Mouse (Mus musculus) monocyte, adult 2 months (primary cell): Measurements from ENCODE around the gene Ptma.
"Not testable (repeated sequence)": the region's sequence is repeated elsewhere in the genome, so short reads cannot be mapped to it uniquely, and the experiment has no call there.

Experiments
- DNase-seq, 2 experiments: peaks; one replicate each; pipeline ENCODE4 v3.0.0; 2022; ENCODE audit warnings: low spot score in 2 of 2, low read depth in 1 of 2

The Ptma gene

DNA sequence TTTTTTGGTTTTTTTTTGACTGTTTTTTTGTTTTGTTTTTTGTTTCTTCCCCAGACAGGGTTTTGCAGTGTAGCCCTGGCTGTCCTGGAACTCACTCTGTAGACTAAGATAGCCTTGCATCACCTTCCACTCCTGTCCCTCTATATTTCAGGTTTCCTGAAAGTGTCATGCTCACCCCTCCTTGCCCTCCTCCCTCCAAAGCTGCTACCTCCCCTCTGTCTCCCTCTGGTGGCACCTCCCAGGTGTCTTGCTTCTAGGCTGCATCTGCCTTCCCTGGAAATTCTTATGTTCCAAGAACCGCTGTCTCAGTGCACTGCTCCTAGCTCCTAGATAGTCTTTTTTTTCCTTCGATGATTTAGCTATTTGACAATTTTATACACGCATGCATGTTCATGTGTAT is 11.9 kb downstream of the Ptma start:
- DNase-seq = no peak

DNA sequence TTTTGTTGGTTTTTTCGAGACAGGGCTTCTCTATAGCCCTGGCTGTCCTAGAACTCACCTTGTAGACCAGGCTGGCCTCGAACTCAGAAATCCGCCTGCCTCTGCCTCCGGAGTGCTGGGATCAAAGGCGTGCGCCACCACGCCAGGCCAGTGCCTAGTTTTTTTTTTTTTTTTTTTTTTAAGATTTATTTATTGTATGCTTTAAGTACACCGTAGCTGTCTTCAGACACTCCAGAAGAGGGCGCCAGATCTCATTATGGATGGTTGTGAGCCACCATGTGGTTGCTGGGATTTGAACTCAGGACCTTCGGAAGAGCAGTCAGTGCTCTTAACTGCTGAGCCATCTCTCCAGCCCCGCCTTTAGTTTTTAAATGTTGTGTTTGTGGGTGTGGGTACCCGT is 13.1 kb downstream of the Ptma start:
- not testable (repeated sequence) for DNase-seq

DNA sequence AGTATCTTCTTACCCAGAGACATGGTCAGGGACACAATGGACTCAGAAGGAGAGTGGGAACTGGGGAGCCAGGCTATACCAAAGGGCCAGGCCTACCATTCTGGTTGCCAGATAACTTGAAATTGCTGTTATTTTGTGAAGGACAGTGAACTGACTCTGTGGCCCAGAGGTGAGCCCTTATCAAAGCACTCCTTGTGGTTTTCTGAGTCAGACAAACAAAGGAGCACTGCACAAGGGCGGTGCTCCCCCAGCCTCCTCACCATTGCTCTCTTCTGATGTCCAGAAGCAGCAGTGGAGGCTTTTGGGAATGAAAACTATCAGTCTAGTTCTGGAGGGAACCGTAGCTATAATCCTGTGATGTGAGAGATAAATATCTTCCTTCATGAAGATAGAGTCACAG is 16.1 kb downstream of the Ptma start:
- no peak for DNase-seq

DNA sequence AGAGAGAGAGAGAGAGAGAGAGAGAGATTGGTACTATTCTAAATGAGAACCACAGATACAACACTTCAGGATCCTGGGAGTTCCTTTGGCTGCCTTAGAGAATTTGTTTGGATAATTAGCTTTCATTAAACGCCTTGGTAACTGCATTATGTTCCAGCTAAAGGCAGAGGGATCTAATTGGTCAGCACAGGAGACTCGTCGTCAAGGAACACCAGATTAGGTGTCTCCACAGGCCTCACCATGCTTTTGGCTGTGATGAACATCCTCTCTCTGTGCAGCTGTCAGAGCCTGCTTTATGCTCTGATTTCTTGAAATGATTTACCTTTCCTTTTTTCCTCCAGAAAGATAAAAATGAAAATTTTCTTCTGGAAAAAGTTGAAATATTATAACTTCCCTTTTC is 20.3 kb downstream of the Ptma start:
- DNase-seq = no peak

DNA sequence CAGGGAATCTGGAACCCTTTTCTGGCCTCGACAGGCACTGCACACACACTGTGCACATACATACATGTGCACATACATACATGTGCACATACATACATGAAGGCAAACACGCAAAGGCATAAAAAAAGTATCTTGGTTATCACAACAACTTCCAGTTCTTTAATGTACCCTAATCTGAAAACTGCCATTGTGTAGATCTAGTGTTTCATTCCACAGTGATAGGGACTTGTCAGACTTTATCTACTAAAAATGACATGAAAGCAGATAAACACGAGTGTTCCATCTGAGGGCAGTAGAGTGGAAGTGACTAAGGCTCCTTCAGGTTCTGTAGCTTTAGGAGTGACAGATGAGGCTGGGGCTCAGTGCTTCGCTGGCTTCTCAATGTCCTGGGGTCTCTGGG is 24.8 kb downstream of the Ptma start:
- no peak for DNase-seq

DNA sequence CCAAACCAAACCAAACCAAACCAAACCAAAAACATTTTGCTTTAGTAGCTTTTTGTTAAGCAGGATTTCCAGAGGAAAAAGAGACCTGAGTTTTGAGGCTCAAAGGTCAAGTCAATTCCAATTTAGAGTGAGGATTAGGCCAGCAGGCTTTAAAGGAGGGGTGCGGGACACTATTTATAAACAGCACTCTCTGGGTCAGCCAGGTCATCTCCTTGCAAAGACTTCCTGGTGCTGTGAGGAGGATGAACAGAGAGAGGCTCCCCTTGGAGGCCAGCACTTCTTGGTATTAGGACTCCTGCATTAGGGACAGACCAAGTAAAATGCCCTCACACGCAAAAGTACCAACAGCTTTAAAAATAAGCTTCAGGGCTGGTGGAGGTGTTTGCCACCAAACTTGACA is 25.4 kb downstream of the Ptma start:
- DNase-seq = no peak

DNA sequence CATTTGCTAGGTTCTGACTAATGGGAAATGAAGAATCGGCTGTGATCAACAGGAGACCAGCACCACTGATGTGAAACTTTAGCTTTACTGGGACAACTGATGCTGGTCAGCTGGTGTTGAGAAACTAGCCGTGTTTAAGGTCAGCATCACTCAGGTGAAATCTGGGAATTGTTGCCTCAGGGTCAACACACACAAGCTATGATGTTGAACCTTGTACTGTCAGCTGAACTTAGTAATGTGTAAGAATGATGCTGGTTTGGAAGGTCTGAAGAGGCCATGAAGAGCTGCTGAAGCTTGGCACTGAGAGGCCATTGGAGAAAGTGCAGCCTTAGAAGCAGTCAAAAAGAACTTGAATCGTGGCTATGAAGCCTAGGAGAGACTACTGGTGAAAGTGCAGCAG is 29.1 kb downstream of the Ptma start:
- no peak for DNase-seq

DNA sequence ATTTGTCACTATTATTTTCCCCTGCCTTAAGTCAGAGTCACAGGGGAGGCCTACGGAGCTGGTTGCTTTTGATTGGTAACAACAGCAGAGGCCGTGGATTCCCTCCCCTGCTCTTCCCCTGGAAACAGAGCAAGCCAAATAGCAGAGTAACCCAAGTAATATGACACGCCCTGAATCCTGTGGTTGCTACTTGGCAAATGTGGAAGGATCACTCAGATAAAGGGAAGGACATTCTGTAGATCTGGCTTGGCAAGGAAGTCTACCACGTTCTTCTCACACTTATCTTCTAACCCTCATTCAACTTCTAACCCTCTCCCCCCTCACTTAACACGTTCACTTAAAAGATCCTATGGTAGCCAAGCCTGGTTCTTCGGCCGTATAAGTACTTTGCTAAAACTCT is 31.3 kb downstream of the Ptma start:
- no peak for DNase-seq

DNA sequence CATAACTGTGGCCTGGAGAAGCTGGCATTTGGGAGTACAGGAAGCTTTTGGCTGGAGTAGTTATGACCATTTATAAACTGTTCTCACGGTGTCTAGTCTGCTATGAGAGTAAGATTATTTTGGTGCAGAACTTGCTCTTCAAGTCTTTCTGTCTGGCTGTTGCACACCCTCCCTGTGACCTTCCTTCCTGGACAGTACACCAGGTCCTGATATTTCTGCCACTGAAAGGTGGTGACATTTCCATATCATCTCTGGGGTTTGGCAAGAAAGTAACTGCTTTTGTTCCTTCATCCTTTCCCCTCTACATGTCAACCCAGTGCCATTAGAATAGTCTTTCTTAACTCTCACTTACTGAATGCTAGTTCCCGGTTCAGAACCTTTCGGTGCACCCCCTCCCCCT is 32.7 kb downstream of the Ptma start:
- DNase-seq = no peak

DNA sequence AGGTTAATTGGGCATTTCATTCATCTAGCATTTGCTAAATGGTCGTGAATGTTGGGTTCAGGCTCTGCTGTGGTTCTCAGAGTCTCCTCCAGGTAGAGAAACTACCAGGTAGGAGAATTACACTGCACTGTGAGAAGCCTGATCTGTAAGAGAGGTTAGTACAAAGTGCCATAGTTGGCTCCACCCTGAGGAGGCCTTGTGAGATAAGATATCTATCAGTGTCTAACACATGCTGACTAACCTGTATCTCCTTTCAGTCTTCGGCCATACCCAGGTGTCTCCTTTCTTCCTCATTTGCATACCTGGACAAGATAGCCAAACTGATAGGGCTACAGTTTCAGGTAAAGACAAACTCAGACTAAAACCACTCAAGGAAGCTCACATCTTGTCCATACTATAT is 36.1 kb downstream of the Ptma start:
- no peak for DNase-seq

DNA sequence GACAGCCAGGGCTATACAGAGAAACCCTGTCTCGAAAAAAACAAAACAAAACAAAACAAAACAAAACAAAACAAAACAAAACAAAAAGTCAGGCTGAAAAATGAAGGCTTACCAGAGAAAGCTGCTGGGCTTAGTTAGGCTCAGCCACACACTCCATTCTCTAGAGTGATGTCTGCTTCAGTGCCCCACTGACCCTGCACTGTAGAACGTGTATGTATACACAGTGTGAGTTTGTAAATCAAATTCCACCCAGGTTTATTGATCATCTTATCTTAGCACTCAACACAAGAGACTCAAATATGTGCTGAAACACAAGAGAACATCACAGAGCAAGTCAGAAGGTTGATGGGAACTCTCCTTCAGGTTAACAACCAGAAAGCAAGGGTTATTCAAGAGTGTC is 41.9 kb downstream of the Ptma start:
- no peak for DNase-seq

DNA sequence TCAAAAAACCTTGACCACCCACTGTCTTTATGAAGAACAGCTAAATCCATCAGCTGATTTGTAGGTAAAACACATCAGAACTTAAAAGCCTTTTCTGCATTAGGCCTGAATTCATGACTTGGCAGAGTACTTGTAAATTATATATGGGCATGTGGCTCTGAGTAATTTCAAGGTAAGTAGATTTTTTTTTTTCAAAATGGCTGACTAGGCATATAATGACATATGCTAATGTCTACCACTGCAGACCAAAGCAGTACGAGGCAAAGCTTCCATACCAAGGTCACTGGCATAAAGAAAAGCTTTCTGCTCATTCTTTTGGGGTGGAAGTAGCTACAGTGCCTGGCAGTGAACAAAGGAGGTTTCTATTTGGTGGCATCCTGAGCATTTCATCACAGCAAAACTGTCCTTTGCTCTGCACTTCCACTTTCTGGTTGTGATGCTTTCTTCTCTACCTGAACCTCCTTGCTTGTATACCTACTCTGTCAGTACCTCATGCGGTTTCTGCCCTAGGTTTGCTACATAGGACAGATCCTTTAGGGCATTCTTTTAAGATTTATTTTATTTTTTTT is 42.9 kb downstream of the Ptma start:
- DNase-seq = no peak

DNA sequence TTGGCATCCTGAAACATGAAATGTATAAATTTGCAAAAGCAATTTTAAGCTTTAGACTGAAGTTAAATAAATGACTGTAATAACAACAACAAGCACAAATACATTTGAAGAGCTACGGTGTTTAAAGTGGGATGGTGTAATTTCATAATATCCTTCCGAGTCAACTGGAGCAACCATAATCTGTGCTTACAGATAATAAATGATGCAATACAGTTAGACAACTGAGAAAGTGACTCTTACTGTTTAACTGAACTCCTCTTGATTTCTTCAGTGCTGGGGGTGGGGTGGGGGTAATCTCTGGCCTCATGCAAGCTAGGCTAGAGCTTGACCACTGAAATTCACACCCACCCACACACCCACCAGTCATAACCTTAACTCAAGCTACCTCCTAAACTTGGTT is 44.9 kb downstream of the Ptma start:
- DNase-seq = no peak

DNA sequence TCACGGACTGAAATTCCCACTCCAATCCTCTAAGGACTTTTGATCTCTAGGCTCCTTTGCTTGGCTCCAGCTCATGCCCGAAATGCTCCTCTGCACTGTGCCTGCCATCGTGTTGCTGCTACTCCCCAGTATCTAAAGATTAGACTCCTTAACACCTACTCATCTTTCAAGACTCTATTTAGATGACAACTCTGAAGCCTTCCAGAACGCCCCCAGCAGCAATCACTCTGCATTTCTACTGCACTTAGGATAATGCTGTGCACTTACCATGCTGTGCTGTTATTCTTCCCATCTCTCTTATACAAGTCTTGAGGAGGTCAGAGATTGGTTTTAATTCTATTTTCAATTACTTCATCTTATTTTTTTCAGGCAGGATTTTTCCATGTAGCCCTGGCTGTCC is 45.4 kb downstream of the Ptma start:
- no peak for DNase-seq
